Mouse (Mus musculus): ENCODE measurements around the gene Fam89b.

Fam89b gene

DNA sequence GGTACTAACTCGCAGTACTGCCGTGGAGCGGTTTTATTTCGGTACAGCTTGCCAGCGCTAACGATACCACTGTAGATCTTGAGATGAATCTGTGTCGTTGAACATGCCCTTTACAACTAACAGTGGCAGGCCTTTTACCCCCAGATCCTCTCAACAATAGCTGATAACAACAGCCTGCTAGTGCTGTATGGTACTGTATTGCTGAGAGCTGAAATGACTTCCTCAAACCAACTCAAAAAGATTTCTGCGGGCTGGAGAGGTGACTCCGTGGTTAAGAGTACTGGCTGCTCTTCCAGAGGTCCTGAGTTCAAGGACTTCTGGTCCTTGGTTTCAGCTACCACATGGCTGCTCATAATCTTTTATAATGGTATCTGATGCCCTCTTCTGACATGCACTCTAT, 4.9 kb upstream of the Fam89b start:
- no peak for DNase-seq

- peak; percentile 82 to 87 for DNase-seq
Measured at GRCm38 (mm10) chr19:5731264-5731978, 2.0 kb upstream of the Fam89b start.

DNA sequence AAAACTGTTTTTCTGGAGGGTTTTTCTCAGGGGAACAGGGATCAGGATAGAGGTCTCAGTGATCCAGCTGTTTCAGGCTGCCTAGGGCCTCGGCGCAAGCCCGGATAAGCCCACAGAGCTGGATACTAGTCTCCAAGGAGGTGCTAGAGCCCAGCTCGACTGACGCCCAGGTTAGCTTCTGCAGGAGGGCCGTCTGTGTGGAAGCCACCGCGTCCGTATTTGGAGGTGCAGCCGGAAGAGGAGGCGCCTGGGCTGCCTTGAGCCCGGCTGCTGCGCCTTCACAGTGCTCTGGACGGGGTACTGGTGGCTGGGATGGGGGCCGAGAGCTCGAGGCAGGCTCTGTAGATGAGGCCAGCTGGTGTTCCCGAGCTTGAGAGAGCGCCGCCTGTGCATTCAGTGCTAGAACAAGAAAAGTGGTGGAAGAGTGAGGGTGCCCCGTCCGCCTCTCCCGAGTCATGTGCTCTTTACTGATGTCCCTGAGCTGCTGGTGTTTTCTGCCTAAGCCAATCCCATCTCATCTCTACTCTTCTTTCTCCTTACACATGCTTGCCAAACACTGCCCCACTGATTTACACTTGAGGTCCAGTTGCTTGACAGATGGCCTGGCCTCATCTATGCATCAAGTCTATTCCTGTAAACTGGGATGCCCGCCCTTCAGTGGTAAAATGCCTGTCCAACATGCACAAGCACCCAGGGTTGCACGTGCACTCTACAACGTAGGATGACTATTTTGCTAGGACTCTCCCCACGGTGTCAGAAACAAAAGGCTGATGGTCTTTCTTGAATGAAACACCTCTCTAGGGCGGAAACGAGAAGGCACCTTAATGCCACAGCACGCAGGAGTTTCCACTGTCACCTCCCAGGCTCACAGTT, 1.1 kb upstream of the Fam89b start:
- DNase-seq, result peak; percentile 48 to 52

- DNase-seq, result peak in 1 of 2 experiments; percentile 57
Measured at GRCm38 (mm10) chr19:5728631-5729443, 616 bp downstream of the Fam89b start.

- peak; percentile 82 to 89 for DNase-seq
Measured at GRCm38 (mm10) chr19:5727701-5728100, 1.8 kb downstream of the Fam89b start.

DNA sequence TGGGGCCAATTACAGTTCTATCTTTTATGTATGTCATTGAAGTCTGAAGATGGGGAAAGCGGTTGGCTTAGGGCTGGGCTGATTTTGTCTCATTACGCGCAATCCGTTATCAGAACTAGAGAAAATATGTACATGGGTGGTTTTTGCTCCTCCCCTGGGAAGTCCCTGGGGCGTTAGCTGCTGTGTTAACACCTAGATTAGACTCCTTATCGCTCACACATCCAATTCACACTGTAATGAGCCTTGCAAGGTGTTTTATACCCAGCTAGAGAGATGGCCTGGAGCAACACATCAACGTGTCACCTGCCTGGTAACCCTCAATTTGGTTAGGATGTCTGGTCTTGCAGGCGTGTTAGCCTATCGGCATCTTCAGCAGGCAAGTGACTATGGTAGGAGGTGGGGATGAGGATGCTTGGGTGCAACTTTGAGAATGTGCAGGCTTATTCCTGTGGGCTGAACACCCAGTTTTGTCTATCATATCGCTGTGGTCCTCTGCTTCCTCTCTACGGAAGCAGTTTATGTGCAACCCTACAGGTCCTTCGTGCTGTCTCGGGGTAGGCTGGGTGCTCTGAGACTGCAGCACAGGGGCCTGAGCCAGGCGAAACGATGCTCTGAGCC, 2.4 kb downstream of the Fam89b start:
- no peak for DNase-seq

DNA sequence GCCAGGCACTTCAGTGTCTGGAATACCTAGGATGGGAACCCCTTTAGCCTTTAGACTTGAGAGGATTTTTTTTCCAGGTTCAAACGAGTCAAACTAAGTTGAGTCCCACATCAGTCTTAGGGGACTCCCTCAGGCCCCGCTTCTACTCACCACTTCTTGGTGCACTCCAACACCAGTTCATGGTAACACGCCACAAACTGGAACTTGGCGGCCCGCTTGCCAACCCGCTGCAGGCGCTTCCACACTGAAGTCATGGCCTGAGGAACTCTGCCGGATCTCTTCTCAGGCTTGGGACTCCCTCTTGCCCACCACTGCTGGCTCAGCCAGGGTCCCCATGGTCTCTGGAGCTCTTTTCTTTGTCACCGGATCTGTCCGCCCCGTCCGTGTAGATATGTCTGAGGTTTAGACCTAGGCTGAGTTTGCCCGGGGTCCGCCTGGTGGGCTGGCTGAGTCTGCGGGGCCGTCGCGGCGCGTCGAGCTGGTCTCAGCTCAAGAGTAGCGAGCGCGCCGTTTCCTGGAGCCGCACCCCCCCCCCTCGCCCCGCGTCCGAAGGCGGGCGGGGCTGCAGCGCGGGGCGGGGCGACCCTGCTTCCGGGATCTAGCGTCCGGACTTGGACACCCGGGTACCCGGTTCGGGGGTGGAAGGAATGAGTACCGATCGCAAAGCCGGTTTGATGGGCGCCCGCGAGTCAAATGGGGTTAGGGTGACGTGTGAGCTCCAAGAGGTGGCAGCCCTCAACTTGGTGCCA, 3.5 kb downstream of the Fam89b start, which contains the start of gene Ehbp1l1:
Gene Ehbp1l1 (minus strand): TSS at position 551 of the 749 bp plus-strand sequence.
- DNase-seq, result peak; percentile 75 to 77

DNA sequence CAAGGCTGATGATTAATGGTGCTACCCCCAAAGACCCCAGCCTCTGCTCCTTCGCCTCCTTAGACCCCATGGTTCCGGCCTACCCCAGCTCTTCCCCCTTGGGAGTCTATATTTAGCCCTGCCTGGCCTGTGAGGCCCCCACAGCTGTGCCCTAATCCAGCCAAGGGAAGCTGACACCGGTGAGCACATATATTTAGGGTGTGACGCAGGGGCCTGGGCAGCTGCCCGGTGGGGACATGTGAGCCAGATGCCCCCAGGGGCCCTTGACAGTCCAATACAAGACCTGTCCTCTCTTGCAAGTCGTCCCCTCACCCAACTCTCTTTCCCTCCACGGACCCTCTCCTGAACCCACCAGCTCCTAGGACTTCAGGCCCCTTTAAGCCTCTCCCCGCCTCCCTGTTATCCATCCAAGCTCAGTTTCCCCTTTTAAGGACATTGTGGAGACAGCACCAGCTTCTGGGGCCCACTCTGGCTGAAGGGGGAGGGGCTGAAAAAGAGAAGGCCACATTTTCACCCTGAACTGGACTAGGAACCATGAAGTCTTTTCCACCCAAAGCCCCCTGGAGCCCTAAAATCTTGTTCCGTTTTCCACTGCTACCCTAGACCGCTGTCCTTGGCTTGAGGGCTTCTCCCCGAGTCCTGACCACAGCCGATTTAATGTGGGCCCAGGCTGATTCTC, 4.3 kb downstream of the Fam89b start:
- DNase-seq, result no peak

- no peak for DNase-seq
Measured at GRCm38 (mm10) chr19:5724549-5724941, 4.9 kb downstream of the Fam89b start.

GRCm38 (mm10) chr19:5723934-5724548, 5.4 kb downstream of the Fam89b start:
- no peak for DNase-seq

GRCm38 (mm10) chr19:5722848-5723425, 6.5 kb downstream of the Fam89b start:
- DNase-seq, result no peak

- no peak for DNase-seq
Measured at GRCm38 (mm10) chr19:5721233-5721632, 8.2 kb downstream of the Fam89b start.

- no peak for DNase-seq
Measured at GRCm38 (mm10) chr19:5716955-5717354, 12.5 kb downstream of the Fam89b start.

DNA sequence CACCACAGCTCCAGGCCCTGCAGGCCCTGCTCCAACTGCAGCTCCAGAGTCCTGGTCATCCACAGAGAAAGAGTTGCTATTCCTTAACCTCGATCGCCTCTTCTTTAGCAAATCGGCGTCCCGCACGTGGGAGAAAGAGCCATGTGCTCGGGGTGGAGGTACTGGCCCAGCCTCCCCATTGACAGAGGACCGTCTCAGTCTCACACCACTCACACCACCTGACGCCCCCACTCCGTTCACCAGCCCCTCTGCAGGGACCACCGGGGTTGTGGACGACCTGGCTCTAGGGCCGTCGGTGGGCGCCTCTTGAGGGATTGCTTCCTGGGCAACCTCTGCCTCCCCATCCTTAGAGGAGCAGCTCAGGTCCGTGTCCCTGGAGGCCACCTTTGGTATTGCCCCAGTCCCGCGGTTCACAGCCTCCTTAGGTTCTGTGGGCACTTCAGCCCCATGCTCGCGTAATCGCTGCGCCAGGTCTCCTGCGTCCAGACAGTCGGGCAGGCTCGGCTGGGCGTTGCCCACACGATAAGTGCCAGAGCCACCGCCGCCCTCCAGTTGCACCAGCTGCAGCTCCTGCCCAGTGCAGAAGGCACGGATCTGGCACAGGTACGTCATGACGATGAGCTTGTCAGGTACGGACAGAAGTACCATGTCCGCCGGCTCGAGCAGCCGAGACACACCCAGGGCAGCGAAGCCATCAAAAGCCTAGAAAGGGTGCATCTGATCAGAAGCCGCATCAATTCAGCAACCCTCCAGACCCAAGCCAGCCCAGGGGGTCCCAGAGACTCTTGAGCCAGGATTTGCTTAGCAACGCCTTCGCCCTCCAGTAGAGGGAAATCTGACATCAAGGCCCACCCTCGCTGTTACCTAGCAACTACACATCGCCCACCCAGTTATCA, 13.4 kb downstream of the Fam89b start:
- DNase-seq, result no peak

DNA sequence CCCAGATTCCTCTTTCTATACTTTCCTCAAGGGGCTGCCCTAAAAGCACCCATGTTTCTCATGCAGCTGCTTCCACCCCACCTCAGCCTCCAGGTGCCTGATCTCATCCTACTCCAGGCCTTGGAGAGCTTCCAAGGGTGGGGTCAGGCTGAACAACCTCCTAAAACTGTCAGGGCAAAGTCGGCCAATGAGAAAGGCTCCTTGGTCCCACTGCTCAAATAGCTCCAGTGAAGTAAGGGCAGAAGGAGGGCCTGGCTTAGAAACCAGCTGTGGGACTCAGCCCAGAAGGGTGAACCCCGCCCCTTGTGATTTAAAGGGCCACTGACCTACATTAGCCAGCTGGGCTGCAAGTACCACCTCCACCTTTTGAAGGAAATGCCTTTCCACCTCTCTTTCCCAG, 15.7 kb downstream of the Fam89b start:
- no peak for DNase-seq

DNA sequence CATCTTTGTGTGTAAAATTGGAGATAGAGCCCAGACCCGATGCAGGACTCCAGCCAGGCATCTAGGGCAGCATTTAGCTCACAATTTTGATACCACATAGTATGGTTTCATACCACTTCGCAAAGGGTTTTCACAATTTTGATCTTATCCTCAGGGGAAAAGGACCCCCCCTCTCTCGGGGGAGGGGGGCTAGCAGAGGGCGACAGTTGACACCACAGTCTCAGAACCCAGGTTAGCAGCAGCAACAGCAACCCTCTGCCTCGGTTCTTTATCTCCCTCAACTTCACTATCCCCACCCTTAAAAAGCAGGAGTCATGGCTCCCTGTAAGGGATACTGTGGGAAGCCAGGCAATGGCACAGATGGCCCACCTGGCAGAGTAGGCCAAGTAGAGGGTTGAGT, 16.2 kb downstream of the Fam89b start:
- no peak for DNase-seq

GRCm38 (mm10) chr19:5711907-5712460, 17.5 kb downstream of the Fam89b start:
- DNase-seq, result no peak

- DNase-seq, result peak; percentile 58 to 60
Measured at GRCm38 (mm10) chr19:5711218-5711617, 18.2 kb downstream of the Fam89b start.

DNA sequence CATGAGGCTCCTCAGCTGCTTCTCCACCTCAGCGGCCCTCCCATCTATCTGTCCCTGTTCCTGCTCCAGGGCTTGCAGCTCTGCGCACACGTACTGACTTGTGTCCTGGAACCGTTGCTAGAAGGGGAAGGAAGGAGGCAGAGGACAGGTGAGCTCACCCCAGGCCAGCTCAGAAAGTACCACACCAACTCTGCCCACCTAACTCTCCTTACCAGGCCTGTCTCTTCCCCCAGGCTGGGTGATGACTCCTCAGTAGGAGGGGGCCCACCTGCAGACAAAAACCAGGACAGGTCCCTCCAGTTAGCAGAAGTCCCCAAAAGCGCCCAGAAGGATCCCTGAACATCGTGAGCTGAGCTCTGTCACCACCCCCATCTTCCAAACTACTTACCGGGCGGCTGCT, 18.9 kb downstream of the Fam89b start:
- no peak for DNase-seq

Data from thymus, postnatal 36 days (tissue).